Comparison of ENCODE assay signal across 8 mouse cellular contexts in genomic region chr9:108119891-108120411, GRCm38 (mm10). TPM values are rescaled to one million over a fixed set of nuclear protein-coding genes. Genes with fewer than 3 reads are reported as not detected.
DNase-seq lines count a peak whose midpoint lies in the region; ATAC-seq lines count a peak whose summit lies in the region.

No protein-coding gene starts in this region.

- H3K36me3 ChIP-seq in embryonic facial prominence, embryonic 12.5 days: no peaks in the 10 kb centered on the region
- H3K36me3 ChIP-seq in embryonic facial prominence, embryonic 10.5 days (replicated peaks): 0 out of 2 replicates have a peak, but pooled peaks cover 5% of the 10 kb centered on the region
- no peaks in the 10 kb centered on the region for H3K36me3 ChIP-seq in lung, embryonic 16.5 days (ENCODE audit: control insufficient read depth, insufficient read depth, low read length)

- peaks cover 12% of the 10 kb centered on the region for H3K27me3 ChIP-seq in embryonic facial prominence, embryonic 12.5 days
- H3K27me3 ChIP-seq in embryonic facial prominence, embryonic 10.5 days (replicated peaks; ENCODE audit: low read depth, poor library complexity, severe bottlenecking): peaks cover 22% of the 10 kb centered on the region
- H3K27me3 ChIP-seq in lung, embryonic 16.5 days (ENCODE audit: control insufficient read depth, insufficient read depth, low read depth, low read length): no peaks in the 10 kb centered on the region; the same call in 1 of the 2 replicates

- ATAC-seq in embryonic facial prominence, embryonic 12.5 days (ENCODE audit: insufficient number of reproducible peaks, insufficient read depth, low FRiP score, low TSS enrichment): peak; percentile 77
- ATAC-seq in lung, embryonic 16.5 days (ENCODE audit: low read depth): peak; percentile 89

- WGBS in embryonic facial prominence, embryonic 12.5 days: 53% methylated on average over 8 of the region's 11 CpGs
- 59% methylated on average over 11 of the region's 11 CpGs for WGBS in embryonic facial prominence, embryonic 10.5 days
- WGBS in lung, embryonic 16.5 days: 23% methylated on average over 8 of the region's 11 CpGs

- H3K9ac ChIP-seq in embryonic facial prominence, embryonic 12.5 days: no peak overlapping the region
- H3K9ac ChIP-seq in lung, embryonic 16.5 days (ENCODE audit: low read length): no peak overlapping the region

- H3K4me3 ChIP-seq in embryonic facial prominence, embryonic 12.5 days: no peak overlapping the region
- no peak overlapping the region for H3K4me3 ChIP-seq in embryonic facial prominence, embryonic 10.5 days
- no peak overlapping the region for H3K4me3 ChIP-seq in lung, embryonic 16.5 days (ENCODE audit: low read length)

- H3K4me1 ChIP-seq in embryonic facial prominence, embryonic 12.5 days: peaks cover 7% of the 10 kb centered on the region
- H3K4me1 ChIP-seq in embryonic facial prominence, embryonic 10.5 days: peaks cover 19% of the 10 kb centered on the region
- H3K4me1 ChIP-seq in lung, embryonic 16.5 days (replicated peaks; ENCODE audit: control insufficient read depth, insufficient read depth, low read length): peaks cover 3% of the 10 kb centered on the region

- no peak overlapping the region for H3K27ac ChIP-seq in embryonic facial prominence, embryonic 12.5 days
- no peak overlapping the region for H3K27ac ChIP-seq in embryonic facial prominence, embryonic 10.5 days (replicated peaks)
- H3K27ac ChIP-seq in lung, embryonic 16.5 days (ENCODE audit: low read length): no peak overlapping the region

- DNase-seq in embryonic facial prominence, embryonic 10.5 days (ENCODE audit: low spot score): no peak
- peak; percentile 85 for DNase-seq in brain, adult 2 months (ENCODE audit: low read depth, low spot score)
- DNase-seq in kidney, adult 11 months: peak; percentile 89
- DNase-seq in right cerebral cortex, postnatal 36 days (ENCODE audit: low spot score in 2 of 2): no peak
- DNase-seq in embryo, embryonic 10.5 days (ENCODE audit: low spot score): no peak
- no peak for DNase-seq in thymus, postnatal 0 days (ENCODE audit: low spot score)

- no peaks in the 10 kb centered on the region for H3K9me3 ChIP-seq in embryonic facial prominence, embryonic 12.5 days
- H3K9me3 ChIP-seq in embryonic facial prominence, embryonic 10.5 days: no peaks in the 10 kb centered on the region
- no peaks in the 10 kb centered on the region for H3K9me3 ChIP-seq in lung, embryonic 16.5 days (ENCODE audit: control insufficient read depth, low read length)

- no peak overlapping the region for H3K4me2 ChIP-seq in embryonic facial prominence, embryonic 12.5 days (replicated peaks)
- no peak overlapping the region for H3K4me2 ChIP-seq in lung, embryonic 16.5 days (ENCODE audit: low read depth, low read length)

RNA-seq across cellular contexts. Expression of gene Apeh, which starts 25.5 kb away (rescaled TPM):
- polyA plus RNA-seq in embryonic facial prominence, embryonic 12.5 days (2016; fragmentation: Nextera tagmentation; extraction: Ambion mirVana): 54.7 and 55.0 TPM in 2 replicates
- 68.3 and 72.8 TPM in 2 replicates for polyA plus RNA-seq in embryonic facial prominence, embryonic 10.5 days (2016; fragmentation: Nextera tagmentation; extraction: Ambion mirVana)
- 53.1 and 59.9 TPM in 2 replicates for polyA plus RNA-seq in lung, embryonic 16.5 days (2015; fragmentation: Nextera tagmentation; extraction: Ambion mirVana)
- polyA plus RNA-seq in thymus, postnatal 0 days (2015; fragmentation: Nextera tagmentation; extraction: Ambion mirVana): 48.0 and 51.4 TPM in 2 replicates

RNA-seq across cellular contexts. Expression of gene Rnf123, which starts 36.8 kb away (rescaled TPM):
- 34.5 and 38.2 TPM in 2 replicates for polyA plus RNA-seq in embryonic facial prominence, embryonic 12.5 days (2016; fragmentation: Nextera tagmentation; extraction: Ambion mirVana)
- polyA plus RNA-seq in embryonic facial prominence, embryonic 10.5 days (2016; fragmentation: Nextera tagmentation; extraction: Ambion mirVana): 32.7 and 34.1 TPM in 2 replicates
- 24.9 and 27.1 TPM in 2 replicates for polyA plus RNA-seq in lung, embryonic 16.5 days (2015; fragmentation: Nextera tagmentation; extraction: Ambion mirVana)
- polyA plus RNA-seq in thymus, postnatal 0 days (2015; fragmentation: Nextera tagmentation; extraction: Ambion mirVana): 27.9 and 37.9 TPM in 2 replicates

RNA-seq across cellular contexts. Expression of gene Mst1, which starts 39.7 kb away (rescaled TPM):
- 0.29 and 0.31 TPM in 2 replicates for polyA plus RNA-seq in embryonic facial prominence, embryonic 12.5 days (2016; fragmentation: Nextera tagmentation; extraction: Ambion mirVana)
- 0.43 and 0.69 TPM in 2 replicates for polyA plus RNA-seq in embryonic facial prominence, embryonic 10.5 days (2016; fragmentation: Nextera tagmentation; extraction: Ambion mirVana)
- 0.41 and 1.2 TPM in 2 replicates for polyA plus RNA-seq in lung, embryonic 16.5 days (2015; fragmentation: Nextera tagmentation; extraction: Ambion mirVana)
- polyA plus RNA-seq in thymus, postnatal 0 days (2015; fragmentation: Nextera tagmentation; extraction: Ambion mirVana): 1.5 and 3.1 TPM in 2 replicates

Comparison
In these comparisons a context has a peak if more than half of its experiments do, and no peak if none do; other contexts are left out.
1. DNase-seq: peak in brain, adult 2 months (single experiment) and kidney, adult 11 months (single experiment); none in embryonic facial prominence, embryonic 10.5 days (single experiment), right cerebral cortex, postnatal 36 days (0 of 2), embryo, embryonic 10.5 days (single experiment) and thymus, postnatal 0 days (single experiment).